Mouse (Mus musculus): ENCODE measurements around the gene Map3k21.

- no peak for TF ChIP-seq CTCF (IDR thresholded peaks at IDR 0.05; ENCODE audit: borderline replicate concordance, extremely low read depth, insufficient read depth, insufficient read length)
- TF ChIP-seq POLR2A (IDR thresholded peaks at IDR 0.05; ENCODE audit: borderline replicate concordance, extremely low read depth, insufficient read depth, insufficient read length, poor library complexity, severe bottlenecking): no peak
Measured at GRCm38 (mm10) chr8:125980826-125981225, 70.6 kb downstream of the Map3k21 start.

Measured in brain, embryonic 14.5 days (tissue).